13 mouse cellular contexts compared by ENCODE assay signal in the genomic region with DNA sequence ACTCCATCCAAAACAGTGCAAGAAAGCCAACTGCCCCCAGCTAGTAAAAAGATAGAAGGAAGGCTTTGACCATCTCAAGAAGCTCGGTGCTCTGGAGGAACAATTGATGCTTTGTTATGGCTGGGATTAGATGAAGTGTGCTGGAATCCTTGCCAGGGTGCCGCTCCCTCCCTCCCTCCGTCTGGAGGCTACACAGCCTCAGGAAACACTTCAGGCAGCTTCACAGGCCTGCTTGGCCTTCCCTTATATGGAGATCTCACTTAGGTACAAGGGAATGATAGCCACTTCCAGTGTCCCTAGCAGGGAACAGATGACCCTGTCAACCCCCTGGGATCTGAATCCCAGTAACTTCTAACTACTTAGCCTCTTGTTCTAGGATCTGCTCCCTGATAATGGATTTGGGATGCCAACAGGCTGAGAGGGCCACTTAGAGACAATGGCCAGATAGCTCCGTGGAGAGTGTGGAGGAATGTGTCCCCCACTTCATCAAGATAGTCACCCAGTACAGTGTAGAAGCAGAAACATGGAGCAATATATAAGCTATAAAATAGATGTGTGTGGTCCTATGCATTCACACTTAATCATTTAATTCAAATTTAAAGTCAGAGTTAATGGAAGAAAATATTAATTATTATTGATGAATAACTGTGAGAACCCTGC. TPM values are rescaled to one million over a fixed set of nuclear protein-coding genes. Genes with fewer than 3 reads are reported as not detected.
A peak's percentile ranks its signal among the peaks of the same experiment; 100 is the strongest.
DNase-seq lines count a peak whose midpoint lies in the region; ATAC-seq and TF ChIP-seq lines count a peak whose summit lies in the region.
"Had no signal": no experiment of that assay in that cellular context is flagged by ENCODE, and none has a peak within 500 bp of the region (broad histone marks: within the 10 kb centered on the region; RNA-seq: fewer than 3 reads in every experiment).

No protein-coding gene starts in this region.

- ATAC-seq in lung, embryonic 15.5 days (ENCODE audit: borderline replicate concordance, extremely low read depth, low FRiP score, low TSS enrichment) = peak; percentile 88

- no peaks in the 10 kb centered on the region for H3K9me3 ChIP-seq in lung, embryonic 15.5 days
- H3K9me3 ChIP-seq: neural tube, embryonic 12.5 days had no signal

- no peak for DNase-seq in lung, adult 2 months
- peak; percentile 46 for DNase-seq in brain, embryonic 14.5 days (ENCODE audit: low read depth)
- peak; percentile 25 to 26 for DNase-seq in heart, postnatal 10 days
- DNase-seq in left cerebral cortex, adult 18-20 months (ENCODE audit: low spot score in 2 of 2) = no peak
- DNase-seq in kidney, postnatal 10 days = no peak
- no peak for DNase-seq in urinary bladder, adult 18-20 months (ENCODE audit: low spot score in 2 of 2)
- DNase-seq: layer of hippocampus, adult 9-11 months; thymus, postnatal 4 days had no signal

- peaks cover 25% of the 10 kb centered on the region for H3K4me1 ChIP-seq in lung, embryonic 15.5 days
- no peaks in the 10 kb centered on the region for H3K4me1 ChIP-seq in lung, adult 2 months (ENCODE audit: control insufficient read depth, insufficient read depth, low read length)

- peak overlapping the region; percentile 90 for H3K27ac ChIP-seq in lung, embryonic 15.5 days
- H3K27ac ChIP-seq: hindbrain, embryonic 14.5 days; neural tube, embryonic 12.5 days had no signal

- intact Hi-C loops in heart, postnatal 10 days (cut with DNase I) = no loop called here

- H3K4me2 ChIP-seq in lung, embryonic 15.5 days = no peak overlapping the region
- no peak overlapping the region for H3K4me2 ChIP-seq in myocyte (ENCODE audit: low read depth)
- H3K4me2 ChIP-seq: hindbrain, embryonic 14.5 days; neural tube, embryonic 12.5 days had no signal

- H3K9ac ChIP-seq in lung, embryonic 15.5 days = no peak overlapping the region
- H3K9ac ChIP-seq: hindbrain, embryonic 14.5 days; neural tube, embryonic 12.5 days had no signal

- no peak overlapping the region for H3ac ChIP-seq in myocyte (ENCODE audit: control insufficient read depth, insufficient read length)

- TF ChIP-seq POLR2A in lung, adult 2 months (IDR thresholded peaks at IDR 0.05; ENCODE audit: borderline replicate concordance, extremely low read depth, low read depth, low read length) = no peak
- TF ChIP-seq POLR2A in brain, embryonic 14.5 days (IDR thresholded peaks at IDR 0.05; ENCODE audit: borderline replicate concordance, extremely low read depth, insufficient read depth, insufficient read length, poor library complexity, severe bottlenecking) = no peak
- TF ChIP-seq POLR2A in myocyte (IDR thresholded peaks at IDR 0.05; ENCODE audit: insufficient read length, low read depth) = no peak

- no peaks in the 10 kb centered on the region for H3K79me2 ChIP-seq in myocyte (ENCODE audit: control insufficient read depth, insufficient read depth)

- no peak overlapping the region for H3K4me3 ChIP-seq in lung, embryonic 15.5 days
- H3K4me3 ChIP-seq in lung, adult 2 months (replicated peaks; ENCODE audit: extremely low read depth, low read depth, low read length) = no peak overlapping the region
- H3K4me3 ChIP-seq in myocyte = no peak overlapping the region
- H3K4me3 ChIP-seq: neural tube, embryonic 12.5 days had no signal

- TF ChIP-seq CTCF in lung, adult 2 months (IDR thresholded peaks at IDR 0.05; ENCODE audit: insufficient read depth, low read length) = no peak
- no peak for TF ChIP-seq CTCF in brain, embryonic 14.5 days (IDR thresholded peaks at IDR 0.05; ENCODE audit: borderline replicate concordance, extremely low read depth, insufficient read depth, insufficient read length)

- no peaks in the 10 kb centered on the region for H3K27me3 ChIP-seq in lung, embryonic 15.5 days
- H3K27me3 ChIP-seq in myocyte (ENCODE audit: control insufficient read depth, insufficient read depth, insufficient read length) = no peaks in the 10 kb centered on the region
- H3K27me3 ChIP-seq: neural tube, embryonic 12.5 days had no signal

- H3K36me3 ChIP-seq in lung, embryonic 15.5 days = no peaks in the 10 kb centered on the region
- no peaks in the 10 kb centered on the region for H3K36me3 ChIP-seq in myocyte (ENCODE audit: control insufficient read depth, insufficient read depth)
- H3K36me3 ChIP-seq: G1E; neural tube, embryonic 12.5 days had no signal

- whole genome bisulfite sequencing in lung, embryonic 15.5 days = 5% methylated on average over 4 of the region's 4 CpGs
- WGBS in lung, adult 2 months = 20% methylated on average over 4 of the region's 4 CpGs

TF ChIP-seq in myocyte, 11 proteins besides CTCF, POLR2A, EP300 and RAD21:
- TF ChIP-seq REST (IDR thresholded peaks at IDR 0.05; ENCODE audit: insufficient read depth, insufficient read length) (no peak), TCF3 (IDR thresholded peaks at IDR 0.05; ENCODE audit: insufficient read length, low read depth) (no peak), POLR2AphosphoS2 (IDR thresholded peaks at IDR 0.05; ENCODE audit: insufficient read length, low read depth) (no peak), USF1 (IDR thresholded peaks at IDR 0.05; ENCODE audit: low read depth) (no peak), TCF12 (IDR thresholded peaks at IDR 0.05; ENCODE audit: insufficient read depth, poor library complexity, severe bottlenecking) (no peak), SRF (IDR thresholded peaks at IDR 0.05; ENCODE audit: control insufficient read depth, insufficient read length, low read depth) (peak; percentile 93)

RNA-seq across cellular contexts. Expression of a gene that starts 29.8 kb away (rescaled TPM):
- polyA plus RNA-seq in lung, embryonic 15.5 days (2015; fragmentation: Nextera tagmentation; extraction: Ambion mirVana) = 43.3 and 47.7 TPM in 2 replicates
- 1.6 and 2.7 TPM in 2 replicates for polyA plus RNA-seq in lung, adult 2 months (2012; rRNA removed)
- polyA plus RNA-seq in brain, embryonic 14.5 days (2012; rRNA removed) = 0.58 and 1.9 TPM in 2 replicates
- 10 to 100 TPM; 60.6 to 62.1 TPM for total RNA-seq in heart, postnatal 10 days (2021)
- 6.5 TPM for polyA plus RNA-seq in myocyte (2012; fragmentation: generic; extraction: Trizol)
- total RNA-seq in left cerebral cortex, adult 18-20 months (2021) = 10 to 100 TPM; 17.2 to 19.1 TPM
- total RNA-seq: G1E had no signal
- polyA plus RNA-seq: G1E had no signal

Comparison
In these comparisons a context has a peak if more than half of its experiments do, and no peak if none do; other contexts are left out.
1. DNase-seq: peak in brain, embryonic 14.5 days (single experiment) and heart, postnatal 10 days (2 of 2); none in lung, adult 2 months (single experiment), left cerebral cortex, adult 18-20 months (0 of 2), kidney, postnatal 10 days (single experiment) and urinary bladder, adult 18-20 months (0 of 2).